Mouse (Mus musculus) lung, embryonic 14.5 days (tissue): ENCODE results near the gene Ctnnd1. TPM values are rescaled to one million over a fixed set of nuclear protein-coding genes. Genes with fewer than 3 reads are reported as not detected.
A peak's percentile ranks its signal among the peaks of the same experiment; 100 is the strongest.

Experiments used
- ATAC-seq: fragments of 200-750 bp; cut with Nextera tagmentation; 2 replicates; pipeline ENCODE4 v1.8.0; 2017; ENCODE audit warnings: mild to moderate bottlenecking, moderate TSS enrichment, moderate library complexity; ENCODE audit not compliant: insufficient read depth
- DNase-seq: peaks from one replicate; pipeline ENCODE4 v3.0.0-alpha.2; 2015
- H3K27ac ChIP-seq: fragments of 300-500 bp; sonication (generic); 2 replicates; pipeline ENCODE4 v1.5.1; 2014; ENCODE audit warnings: low read depth, mild to moderate bottlenecking, moderate library complexity
- H3K27me3 ChIP-seq: fragments of 300-500 bp; sonication (generic); 2 replicates; pipeline ENCODE4 v1.6.1; 2014; ENCODE audit warnings: low read length, control low read depth; ENCODE audit not compliant: insufficient read depth
- H3K36me3 ChIP-seq: fragments of 300-500 bp; sonication (generic); 2 replicates; pipeline ENCODE4 v1.6.1; 2014; ENCODE audit warnings: control low read depth; ENCODE audit not compliant: insufficient read depth
- H3K4me1 ChIP-seq: fragments of 300-500 bp; sonication (generic); 2 replicates; pipeline ENCODE4 v1.6.1; 2014; ENCODE audit warnings: antibody characterized with exemption, control low read depth; ENCODE audit not compliant: insufficient read depth
- H3K4me2 ChIP-seq: fragments of 300-500 bp; sonication (generic); 2 replicates; pipeline ENCODE4 v1.6.1; 2014; ENCODE audit warnings: mild to moderate bottlenecking
- H3K4me3 ChIP-seq: fragments of 300-500 bp; sonication (generic); 2 replicates; pipeline ENCODE4 v1.5.1; 2014; ENCODE audit warnings: low read depth, low read length
- H3K9ac ChIP-seq: fragments of 300-500 bp; sonication (generic); 2 replicates; pipeline ENCODE4 v1.6.1; 2014
- H3K9me3 ChIP-seq: fragments of 300-500 bp; sonication (generic); 2 replicates; pipeline ENCODE4 v1.6.1; 2016; ENCODE audit warnings: low read depth, low read length, control low read depth
- CTCF ChIP-seq: IDR thresholded peaks from 2 replicates; pipeline ENCODE4 v1.5.1; 2016; ENCODE audit warnings: antibody characterized with exemption, low read depth
- WGBS: fragments of 180-500 bp; shearing (Covaris S2); extraction: QIAGEN DNeasy Blood & Tissue Kit; methylation state at CpG from one replicate; pipeline ENCODE4 v1.1.7; 2014; 5-methylcytosine and 5-hydroxymethylcytosine counted together
- polyA plus RNA-seq: library from polyadenylated mRNA; unstranded; fragments of >200 nt; fragmentation: Nextera tagmentation; extraction: Ambion mirVana; gene quantifications from 2 replicates; pipeline ENCODE4 v1.2.1, GENCODE M21; 2014

Gene Ctnnd1
- polyA plus RNA-seq, 1 experiment from 2014 or later = 59.9 TPM

GRCm38 (mm10) chr2:84579311-84579710 lies 71.3 kb downstream of the Ctnnd1 start:
- no peaks in the 10 kb centered on the region for H3K9me3 ChIP-seq
- no peaks in the 10 kb centered on the region for H3K27me3 ChIP-seq
- no peak overlapping the region for H3K4me3 ChIP-seq
- TF ChIP-seq CTCF = no peak
- H3K4me2 ChIP-seq = no peak overlapping the region
- no peaks in the 10 kb centered on the region for H3K4me1 ChIP-seq
- no peak overlapping the region for H3K27ac ChIP-seq
- no peak for ATAC-seq
- 88% methylated on average over 2 of the region's 2 CpGs for WGBS
- no peaks in the 10 kb centered on the region; the same call in 1 of the 2 replicates for H3K36me3 ChIP-seq
- H3K9ac ChIP-seq = no peak overlapping the region
- no peak for DNase-seq

- no peak overlapping the region for H3K4me3 ChIP-seq
- no peak for ATAC-seq
- DNase-seq = no peak
- no peaks in the 10 kb centered on the region for H3K27me3 ChIP-seq
- H3K27ac ChIP-seq = no peak overlapping the region
- no peaks in the 10 kb centered on the region for H3K36me3 ChIP-seq
- H3K9me3 ChIP-seq = no peaks in the 10 kb centered on the region
- H3K9ac ChIP-seq = no peak overlapping the region
- WGBS = 83% methylated on average over 4 of the region's 4 CpGs
- TF ChIP-seq CTCF = no peak
- no peaks in the 10 kb centered on the region for H3K4me1 ChIP-seq
- no peak overlapping the region for H3K4me2 ChIP-seq
Measured at GRCm38 (mm10) chr2:84574130-84574529, 76.4 kb downstream of the Ctnnd1 start.

GRCm38 (mm10) chr2:84556888-84557514 lies 93.6 kb downstream of the Ctnnd1 start:
- WGBS = 49% methylated on average over 10 of the region's 10 CpGs
- H3K4me3 ChIP-seq = peak overlapping the region; percentile 10
- H3K36me3 ChIP-seq = no peaks in the 10 kb centered on the region
- H3K27ac ChIP-seq = no peak overlapping the region
- H3K27me3 ChIP-seq = no peaks in the 10 kb centered on the region
- H3K9me3 ChIP-seq = no peaks in the 10 kb centered on the region
- no peak overlapping the region for H3K9ac ChIP-seq
- H3K4me2 ChIP-seq = peak overlapping the region; percentile 47
- peak; percentile 72; the same call in 1 of the 2 replicates for ATAC-seq
- no peaks in the 10 kb centered on the region for H3K4me1 ChIP-seq
- peak; percentile 64 for DNase-seq
- peak; percentile 52 for TF ChIP-seq CTCF

GRCm38 (mm10) chr2:84551390-84552100 lies 99.0 kb downstream of the Ctnnd1 start:
- no peak overlapping the region for H3K27ac ChIP-seq
- H3K27me3 ChIP-seq = no peaks in the 10 kb centered on the region
- ATAC-seq (no peak), DNase-seq (no peak)
- no peak for TF ChIP-seq CTCF
- no peaks in the 10 kb centered on the region for H3K4me1 ChIP-seq
- no peak overlapping the region for H3K4me3 ChIP-seq
- WGBS = 69% methylated on average over 10 of the region's 10 CpGs
- H3K36me3 ChIP-seq = no peaks in the 10 kb centered on the region
- no peak overlapping the region for H3K9ac ChIP-seq
- H3K9me3 ChIP-seq = no peaks in the 10 kb centered on the region
- H3K4me2 ChIP-seq = no peak overlapping the region

Other genes with a start within 250 kb of the Ctnnd1 start
- gene Calcrl, start 225.4 kb downstream of the Ctnnd1 start, polyA plus RNA-seq = 42.3 and 47.3 TPM in 2 replicates
- 63.1 and 66.3 TPM in 2 replicates for gene Tfpi, start 174.0 kb downstream of the Ctnnd1 start, polyA plus RNA-seq
- gene Btbd18, start 8.3 kb upstream of the Ctnnd1 start, polyA plus RNA-seq = 0.22 and 0.39 TPM in 2 replicates
- 419 and 427 TPM in 2 replicates for gene Selenoh, start 20.0 kb upstream of the Ctnnd1 start, polyA plus RNA-seq
- gene Gm28635, start 27.3 kb upstream of the Ctnnd1 start, polyA plus RNA-seq = not detected in 2 replicates
- 44.8 and 45.4 TPM in 2 replicates for gene Med19, start 27.6 kb upstream of the Ctnnd1 start, polyA plus RNA-seq
- 110 and 117 TPM in 2 replicates for gene Tmx2, start 28.4 kb upstream of the Ctnnd1 start, polyA plus RNA-seq
- 30.8 and 31.0 TPM in 2 replicates for gene Zdhhc5, start 64.4 kb upstream of the Ctnnd1 start, polyA plus RNA-seq
- 25.6 and 28.1 TPM in 2 replicates for gene Clp1, start 76.6 kb upstream of the Ctnnd1 start, polyA plus RNA-seq
- 6.4 and 7.4 TPM in 2 replicates for gene Ypel4, start 83.3 kb upstream of the Ctnnd1 start, polyA plus RNA-seq
- gene Gm19426, start 92.9 kb upstream of the Ctnnd1 start, polyA plus RNA-seq = 4.7 and 4.9 TPM in 2 replicates
- gene Serping1, start 124.7 kb upstream of the Ctnnd1 start, polyA plus RNA-seq = 65.4 and 70.3 TPM in 2 replicates
- gene Ube2l6, start 148.1 kb upstream of the Ctnnd1 start, polyA plus RNA-seq = 39.1 and 40.0 TPM in 2 replicates
- gene Smtnl1, start 171.9 kb upstream of the Ctnnd1 start, polyA plus RNA-seq = 0.11 and 0.24 TPM in 2 replicates
- gene Timm10, start 176.2 kb upstream of the Ctnnd1 start, polyA plus RNA-seq = 55.4 and 58.7 TPM in 2 replicates
- gene Slc43a1, start 188.1 kb upstream of the Ctnnd1 start, polyA plus RNA-seq = 18.8 and 20.2 TPM in 2 replicates
- 1.1 and 1.2 TPM in 2 replicates for gene Rtn4rl2, start 235.9 kb upstream of the Ctnnd1 start, polyA plus RNA-seq